7 mouse cellular contexts compared by ENCODE assay signal in the genomic region with DNA sequence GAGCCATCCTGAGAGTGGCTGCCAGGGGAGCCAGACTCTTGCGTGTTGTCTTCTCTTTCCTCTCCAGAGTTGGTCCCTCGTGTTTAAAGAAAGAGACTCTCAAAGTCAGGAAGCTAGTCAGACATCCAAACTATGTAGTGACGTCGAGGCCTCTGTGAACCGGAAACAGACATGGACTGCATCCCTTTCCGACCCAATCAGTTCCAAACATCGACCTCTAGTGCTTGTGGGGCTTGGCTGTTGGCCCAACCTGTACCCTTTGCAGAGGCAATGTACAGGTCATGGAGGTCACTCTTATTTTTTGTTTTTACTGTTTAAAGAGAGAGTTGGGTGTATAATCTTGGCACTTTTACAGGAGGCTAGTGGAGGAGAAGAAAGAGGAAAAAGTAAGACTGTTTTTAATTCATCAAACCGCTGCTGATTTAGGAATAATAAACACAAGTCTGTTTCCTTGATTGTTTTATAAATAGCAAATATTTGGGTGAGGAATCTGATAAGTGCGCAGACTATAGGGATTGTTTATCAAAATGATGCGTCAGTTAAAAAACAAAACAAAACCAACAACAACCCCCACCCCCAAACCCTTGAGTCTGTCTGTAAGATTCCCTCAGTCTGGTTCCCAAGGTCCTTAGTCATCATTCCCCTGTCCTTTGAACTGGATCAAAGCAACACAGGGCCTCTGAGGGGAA.
A peak's percentile ranks its signal among the peaks of the same experiment; 100 is the strongest.
DNase-seq lines count a peak whose midpoint lies in the region; ATAC-seq lines count a peak whose summit lies in the region.

No protein-coding gene starts in this region.

- no peaks in the 10 kb centered on the region for H3K27me3 ChIP-seq in intestine, embryonic 15.5 days (replicated peaks)

- 37% methylated on average over 10 of the region's 10 CpGs for WGBS in intestine, embryonic 15.5 days

- no peak overlapping the region for H3K4me2 ChIP-seq in intestine, embryonic 15.5 days (replicated peaks)

- H3K9me3 ChIP-seq in intestine, embryonic 15.5 days: no peaks in the 10 kb centered on the region

- no peak overlapping the region for H3K4me3 ChIP-seq in intestine, embryonic 15.5 days (replicated peaks)

- peak; percentile 51 for DNase-seq in adrenal gland, adult 2 months
- DNase-seq in adrenal gland, postnatal 36 days: peak; percentile 41 to 67
- peak; percentile 55 to 76 for DNase-seq in lung, adult 18-20 months
- no peak for DNase-seq in cerebellum, adult 8-10 months
- DNase-seq in frontal cortex, postnatal 10 days (ENCODE audit: low spot score in 2 of 2): no peak

- peaks cover 8% of the 10 kb centered on the region; the same call in 1 of the 2 replicates for H3K4me1 ChIP-seq in intestine, embryonic 15.5 days (replicated peaks)

- ATAC-seq in intestine, embryonic 15.5 days: peak; percentile 82
- no peak for ATAC-seq in megakaryocyte-erythroid progenitor cell, adult 5-6 weeks (replicated peaks; ENCODE audit: low FRiP score, low TSS enrichment, poor library complexity, severe bottlenecking)

- H3K27ac ChIP-seq in intestine, embryonic 15.5 days: peak overlapping the region; percentile 78; the same call in 1 of the 2 replicates

- no peak overlapping the region for H3K9ac ChIP-seq in intestine, embryonic 15.5 days

- no peaks in the 10 kb centered on the region for H3K36me3 ChIP-seq in intestine, embryonic 15.5 days

Comparison
In these comparisons a context has a peak if more than half of its experiments do, and no peak if none do; other contexts are left out.
1. DNase-seq: peak in adrenal gland, adult 2 months (single experiment), adrenal gland, postnatal 36 days (2 of 2) and lung, adult 18-20 months (2 of 2); none in cerebellum, adult 8-10 months (single experiment) and frontal cortex, postnatal 10 days (0 of 2).